Mouse (Mus musculus) frontal cortex, postnatal 10 days (tissue): ENCODE results near the gene Ubqlnl.

Experiments used
- DNase-seq, 2 experiments: peaks; one replicate each; pipeline ENCODE4 v3.0.0; 2022; ENCODE audit warnings: low spot score in 2 of 2, mixed read lengths in 1 of 2

The Ubqlnl gene

DNA sequence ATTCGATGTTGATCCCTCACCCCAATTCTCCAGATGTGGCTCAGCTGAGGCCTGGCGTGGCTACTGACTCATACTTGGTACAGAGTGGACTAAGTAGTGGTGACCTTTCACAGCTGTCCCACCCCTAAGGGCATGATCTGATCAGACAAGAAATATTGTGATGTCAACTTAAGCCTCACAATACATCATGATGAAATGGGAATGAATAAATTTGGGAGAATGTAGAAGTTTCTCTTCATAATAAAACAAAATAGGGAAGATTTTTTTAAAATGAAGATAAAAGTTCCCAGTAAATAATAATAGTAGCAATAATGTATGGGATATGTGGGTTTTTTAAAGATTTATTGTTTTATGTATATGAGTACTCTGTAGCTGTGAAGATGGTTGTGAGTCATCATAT, at the start of gene Ubqlnl:
Gene Ubqlnl (minus strand): TSS at position 101 of the 400 bp plus-strand sequence.
- DNase-seq: no peak

DNA sequence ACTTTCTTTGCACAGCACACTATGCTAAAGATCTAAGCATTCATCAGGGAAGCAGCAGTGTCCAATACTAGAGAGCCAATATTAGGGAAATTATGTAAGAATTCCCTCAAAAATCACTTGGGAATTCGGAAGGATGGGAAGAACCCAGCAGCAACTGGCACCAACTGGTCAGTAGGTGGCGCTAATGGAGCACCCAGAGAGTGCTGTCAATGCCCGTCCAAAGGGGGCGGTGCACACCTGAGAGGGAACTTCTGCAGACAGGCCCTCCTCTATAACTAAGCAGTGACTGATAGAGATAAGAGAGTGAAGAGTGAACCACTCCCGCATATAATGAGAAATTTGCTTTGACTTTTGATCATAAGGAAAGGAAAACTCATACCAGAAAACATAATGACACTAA, 49.5 kb upstream of the Ubqlnl start:
- DNase-seq: peak in 1 of 2 experiments; percentile 24

DNA sequence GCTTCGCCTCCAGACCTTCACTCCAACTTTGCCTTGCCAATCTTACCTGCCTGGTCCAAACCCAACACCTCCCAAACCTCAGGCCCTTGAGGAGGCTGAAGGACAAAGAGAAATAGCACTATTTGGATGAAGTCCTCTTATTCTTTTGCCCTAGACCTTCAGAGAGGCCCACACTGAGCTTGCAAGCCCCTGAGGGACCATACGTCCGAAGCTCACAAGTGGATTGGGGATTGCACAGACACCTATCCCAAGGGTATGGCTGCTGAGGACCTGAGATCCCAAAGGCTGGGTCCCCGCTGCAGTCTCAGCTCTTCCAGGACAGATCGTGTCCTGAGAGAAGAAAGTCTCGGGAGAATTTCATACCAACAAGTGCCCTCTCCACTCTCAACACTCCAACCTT, 45.5 kb upstream of the Ubqlnl start, which contains the start of gene Olfr649:
Gene Olfr649 (minus strand): TSS at position 101 of the 400 bp plus-strand sequence.
- no peak for DNase-seq

DNA sequence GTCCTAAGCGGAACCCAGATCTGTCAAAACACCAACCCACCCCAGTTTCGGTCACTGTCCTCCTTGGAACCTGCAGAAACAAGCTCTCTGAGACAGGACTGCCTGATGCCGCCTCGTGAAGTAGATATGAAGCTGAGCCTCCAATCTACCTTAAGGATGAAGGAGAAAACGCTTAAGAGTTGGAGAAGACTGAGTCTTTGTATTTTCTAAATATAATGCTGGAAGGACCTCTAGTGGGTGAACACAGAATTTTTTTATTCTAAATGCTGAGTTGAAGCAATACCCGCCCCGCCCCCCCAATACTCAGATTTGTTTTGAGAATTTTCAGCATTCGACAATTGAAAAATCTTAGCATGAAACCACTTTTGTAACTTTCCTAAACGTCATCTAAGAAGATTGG, 40.9 kb upstream of the Ubqlnl start:
- DNase-seq: no peak

DNA sequence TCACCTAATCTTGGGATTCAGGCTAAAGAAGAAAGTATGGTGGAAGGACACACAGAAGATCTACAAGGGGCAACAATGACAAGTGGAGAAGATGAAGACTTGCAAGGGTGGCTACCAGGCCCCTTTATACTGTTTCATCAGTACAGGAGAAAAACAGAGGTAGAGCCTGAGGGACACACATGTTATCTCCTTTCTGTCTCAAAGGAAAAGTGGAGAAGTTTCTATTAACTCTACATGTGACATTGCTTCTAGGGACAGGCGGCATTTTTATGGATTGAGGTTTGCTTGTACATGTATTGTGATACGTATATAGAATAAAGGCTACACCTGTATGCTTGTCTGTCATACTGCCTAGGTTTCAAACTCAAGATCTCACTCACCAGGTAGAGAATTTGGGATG, 32.9 kb upstream of the Ubqlnl start, which contains the start of gene Olfr648:
Gene Olfr648 (minus strand): TSS at position 101 of the 400 bp plus-strand sequence.
- no peak for DNase-seq

DNA sequence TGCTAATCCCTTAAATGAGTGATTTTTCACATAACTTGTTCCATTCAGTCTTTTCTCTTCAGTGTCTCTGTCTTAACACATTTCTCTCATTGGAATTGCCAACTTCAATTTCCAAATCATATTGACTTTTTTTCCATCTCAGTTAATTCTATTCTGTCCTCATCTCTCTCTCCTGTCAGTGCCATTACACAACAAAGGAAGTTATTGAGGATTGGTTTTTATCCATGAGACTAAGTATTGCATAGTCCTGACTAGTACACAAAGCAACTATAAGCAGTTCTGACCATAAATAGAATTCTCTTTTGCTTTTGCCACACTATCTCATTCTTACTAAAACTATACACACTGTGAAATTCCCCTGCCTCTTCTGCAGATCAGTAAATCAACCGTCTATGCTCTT, 28.7 kb upstream of the Ubqlnl start:
- no peak for DNase-seq

DNA sequence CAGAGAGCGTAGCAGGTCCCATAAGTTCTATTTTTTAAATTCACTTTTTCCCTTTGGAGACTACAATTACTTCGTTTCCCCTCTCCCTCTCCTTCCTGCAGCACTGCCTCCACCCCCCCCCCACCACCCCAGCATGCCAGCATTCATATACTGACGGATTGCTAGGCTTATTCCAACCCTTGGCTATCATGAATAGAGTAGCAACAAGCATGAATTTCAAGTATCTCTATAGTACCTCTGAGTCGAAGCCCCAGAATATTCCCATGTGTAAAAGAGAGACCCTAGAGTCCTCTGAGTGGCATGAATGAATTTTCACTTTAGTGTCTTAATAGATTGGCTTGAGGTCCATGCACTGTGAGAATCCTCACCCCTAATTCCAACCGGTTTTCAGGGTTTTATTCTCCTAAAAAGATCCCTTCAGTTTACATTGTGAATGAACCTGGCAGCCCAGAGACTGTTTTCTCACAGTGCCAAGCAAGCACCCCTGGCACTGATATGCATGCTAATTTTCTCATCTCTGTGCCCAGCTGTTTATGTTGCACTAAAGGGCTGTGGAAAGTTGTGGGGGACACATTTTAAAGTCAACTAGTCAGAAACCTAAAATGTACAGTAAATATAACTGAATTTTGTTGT, 28.2 kb upstream of the Ubqlnl start:
- DNase-seq: no peak

DNA sequence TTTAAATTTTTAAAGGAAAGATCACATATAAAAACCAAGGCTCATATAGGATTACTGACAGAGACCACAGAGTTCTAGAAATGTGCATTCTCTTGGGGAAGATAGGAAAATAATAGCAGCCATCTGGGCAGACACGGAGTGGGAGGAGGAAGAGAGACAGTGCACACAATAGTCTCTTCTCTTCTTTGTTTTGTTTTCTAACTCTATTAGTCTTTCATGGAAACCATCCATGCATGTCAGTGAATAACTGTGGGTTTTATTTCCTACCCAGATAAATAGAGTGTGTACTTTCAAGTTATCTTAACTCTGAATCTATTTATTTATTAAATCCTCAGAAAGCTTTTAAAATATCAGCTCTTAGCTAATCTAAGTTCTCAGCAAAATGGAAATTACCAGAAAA, 24.7 kb upstream of the Ubqlnl start:
- DNase-seq: no peak

DNA sequence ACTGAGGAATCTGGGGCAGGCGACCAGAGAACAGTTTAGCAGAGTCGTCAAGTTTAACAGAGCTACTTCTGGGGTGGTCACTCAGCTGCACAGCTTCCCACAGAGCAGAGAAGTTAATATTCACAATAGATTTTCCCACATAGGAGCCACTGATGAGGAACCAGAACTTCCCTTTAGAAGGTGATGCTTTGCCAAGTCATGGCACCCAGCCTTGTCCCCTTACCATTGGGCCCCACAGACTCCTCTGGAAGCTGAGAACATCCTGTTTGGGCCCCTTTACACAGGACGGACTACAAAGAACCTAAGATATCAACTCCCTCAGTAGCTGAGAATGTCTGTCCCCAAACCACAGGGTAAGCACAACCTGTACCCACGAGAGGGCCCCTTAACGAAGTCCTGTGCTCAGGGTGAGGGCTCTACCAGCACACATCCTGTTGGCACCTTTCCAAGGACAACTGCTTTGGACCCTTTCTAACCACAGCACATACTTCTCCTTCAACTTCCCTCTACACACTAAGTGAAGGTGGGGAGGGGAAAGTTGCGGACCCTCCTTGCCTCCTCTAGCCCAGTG, 19.4 kb upstream of the Ubqlnl start:
- DNase-seq: no peak

DNA sequence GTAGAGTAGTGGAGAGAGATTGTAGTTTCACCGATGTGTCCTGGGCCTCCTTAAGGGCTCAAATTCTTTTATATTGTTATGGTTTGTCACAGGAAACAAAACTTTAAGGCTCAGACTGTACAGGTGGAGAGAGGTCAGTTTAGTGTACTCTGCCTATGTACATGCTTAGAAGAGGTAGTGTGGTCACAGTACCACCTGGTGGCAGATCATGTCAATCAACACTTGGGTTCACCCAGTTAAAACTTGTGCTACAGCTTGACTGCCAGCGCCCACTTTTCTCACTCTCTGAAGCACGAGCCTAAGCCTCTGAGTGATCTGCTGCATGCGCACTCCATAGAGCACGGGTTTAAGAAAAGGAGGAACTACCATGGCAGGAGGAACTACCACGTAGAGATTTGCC, 16.7 kb upstream of the Ubqlnl start:
- DNase-seq: no peak

DNA sequence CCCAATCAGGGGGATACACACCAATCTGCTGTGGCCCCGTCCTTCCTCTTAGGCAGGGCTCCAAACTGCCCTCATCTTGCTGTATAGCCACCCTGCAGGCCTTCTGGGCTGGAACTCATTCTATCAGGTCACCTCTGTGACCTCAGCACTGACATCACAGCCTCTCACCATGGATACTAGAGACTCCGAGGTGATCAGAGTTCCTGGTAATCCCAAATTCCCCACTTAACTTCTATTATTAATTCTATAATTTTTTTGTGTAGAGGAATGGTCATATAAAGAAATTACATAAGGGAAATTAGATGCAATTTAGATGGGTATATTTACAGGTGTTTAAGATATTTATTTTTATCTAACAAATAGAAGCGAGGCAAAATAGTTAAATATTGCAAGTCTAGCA, 7.2 kb downstream of the Ubqlnl start, which contains the start of gene Ubqln3:
Gene Ubqln3 (minus strand): TSS at position 101 of the 400 bp plus-strand sequence.
- no peak for DNase-seq

DNA sequence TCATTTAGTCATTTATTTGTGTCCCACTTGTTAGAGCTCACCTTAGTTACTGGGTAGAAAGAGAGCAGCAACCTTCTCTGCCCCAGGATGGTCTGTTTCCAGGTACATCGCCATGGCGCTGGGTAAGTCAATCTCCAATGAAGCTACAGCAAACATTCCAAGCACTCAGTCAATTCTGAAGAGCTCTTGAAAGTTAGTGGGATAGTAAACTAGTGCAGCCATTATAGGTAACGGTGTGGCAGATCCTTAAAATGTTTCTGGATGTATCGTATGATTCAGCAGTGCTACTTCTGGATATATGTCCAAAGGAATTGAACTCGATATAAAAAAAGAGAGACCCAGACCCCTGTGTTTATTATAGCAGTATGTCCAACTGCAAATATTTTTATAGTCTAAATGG, 13.1 kb downstream of the Ubqlnl start, which contains the start of gene Olfr643:
Gene Olfr643 (minus strand): TSS at position 101 of the 400 bp plus-strand sequence.
- DNase-seq: no peak

DNA sequence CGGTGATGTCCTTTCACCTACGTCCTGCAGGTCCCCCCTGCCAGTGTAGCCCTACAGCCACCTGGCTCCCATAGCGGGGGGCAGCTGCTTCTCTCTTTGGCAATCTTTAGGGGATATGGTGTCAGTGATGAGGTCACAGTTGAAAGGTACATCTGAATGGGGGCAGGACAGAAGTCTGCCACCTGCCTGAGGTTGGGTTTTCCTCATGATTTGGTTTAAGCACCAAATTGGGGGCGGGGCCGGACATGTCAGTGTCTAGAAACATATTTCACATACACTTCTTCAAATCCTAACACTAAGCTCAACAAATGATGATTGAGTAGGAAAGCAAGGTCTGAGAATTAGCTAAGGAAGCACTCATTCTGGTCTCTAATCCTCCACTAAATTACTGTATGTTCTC, 20.6 kb downstream of the Ubqlnl start, which contains the start of gene Ubqln5:
Gene Ubqln5 (minus strand): TSS at position 101 of the 400 bp plus-strand sequence.
- DNase-seq: no peak

DNA sequence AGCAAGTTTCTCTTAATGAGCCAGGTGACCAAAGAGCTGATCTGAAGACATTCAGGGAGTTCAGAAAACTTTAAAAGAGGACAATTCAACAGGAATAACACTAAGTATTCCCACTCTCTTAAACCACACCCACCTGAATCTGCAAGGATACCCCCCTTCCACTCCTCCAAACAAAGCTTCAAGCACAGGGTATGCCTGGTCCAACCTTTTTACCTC, 45.7 kb downstream of the Ubqlnl start, which contains the start of gene Olfr646:
Gene Olfr646 (plus strand): TSS at position 117 of the 216 bp plus-strand sequence.
- no peak for DNase-seq

DNA sequence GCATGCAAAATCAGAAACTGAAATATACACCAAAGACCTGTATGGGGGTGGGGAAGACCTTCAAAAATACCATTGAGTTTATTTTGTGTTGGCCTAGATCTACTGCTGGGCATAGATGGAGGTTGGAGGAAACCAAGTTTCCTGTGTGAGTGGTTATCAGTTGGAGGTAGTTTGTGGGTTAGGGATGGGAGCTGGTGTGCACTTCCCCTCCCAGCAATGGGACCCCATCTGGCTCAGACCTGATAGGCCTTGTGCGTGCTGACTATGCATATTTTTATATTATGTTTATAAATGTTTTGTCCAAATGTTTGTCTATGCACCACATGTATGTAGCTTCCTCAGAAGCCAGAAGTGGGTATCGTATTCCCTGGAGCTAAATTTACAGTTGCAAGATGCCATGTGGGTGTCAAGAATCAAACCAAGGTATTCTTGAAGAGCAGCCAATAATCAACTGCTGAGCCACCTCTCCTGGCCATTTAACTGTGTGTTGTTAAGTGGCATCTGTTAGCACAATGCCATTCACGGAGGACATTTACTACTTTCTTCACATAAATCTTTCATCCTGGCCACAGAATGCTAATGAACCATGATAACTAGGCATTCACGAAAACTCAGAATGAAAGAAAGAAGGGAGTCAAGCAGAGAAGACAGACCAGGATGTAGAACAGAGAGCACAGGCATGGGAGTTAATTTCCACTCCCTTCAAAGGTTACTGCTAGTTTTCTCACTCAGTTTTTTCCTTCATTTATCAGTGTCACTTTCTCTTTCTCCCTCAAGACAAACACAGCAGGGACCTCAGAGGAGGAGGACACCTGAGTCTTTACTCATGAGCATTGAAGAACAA, 46.2 kb downstream of the Ubqlnl start:
- no peak for DNase-seq
